8 mouse cellular contexts compared by ENCODE assay signal in genomic region chr16:78316849-78317248, GRCm38 (mm10). TPM values are rescaled to one million over a fixed set of nuclear protein-coding genes. Genes with fewer than 3 reads are reported as not detected.
DNase-seq lines count a peak whose midpoint lies in the region; ATAC-seq and TF ChIP-seq lines count a peak whose summit lies in the region.

No protein-coding gene starts in this region.

- no peak overlapping the region for H3K27ac ChIP-seq in midbrain, embryonic 12.5 days (replicated peaks)
- no peak overlapping the region for H3K27ac ChIP-seq in midbrain, embryonic 10.5 days (replicated peaks)
- no peak overlapping the region; a peak in 1 of 4 replicates for H3K27ac ChIP-seq in heart, embryonic 14.5 days (replicated peaks in 1 of 2; ENCODE audit: control insufficient read depth in 1 of 2, insufficient read depth in 1 of 2, low read depth in 2 of 2, low read length in 2 of 2)
- H3K27ac ChIP-seq in olfactory bulb, adult 2 months (ENCODE audit: insufficient read depth, low read depth, low read length), result no peak overlapping the region

- ATAC-seq in midbrain, embryonic 12.5 days (ENCODE audit: low FRiP score, low read depth), result 0 out of 2 replicates have a peak, but pooled peaks have one; percentile 54
- no peak for ATAC-seq in heart, embryonic 14.5 days (ENCODE audit: insufficient number of reproducible peaks, insufficient read depth, low FRiP score, low read depth)

- DNase-seq in midbrain, embryonic 10.5 days (ENCODE audit: low spot score), result no peak
- peak; percentile 33 for DNase-seq in T-cell, adult 2 months (ENCODE audit: low spot score)
- peak; percentile 76 to 82 for DNase-seq in cerebellum, postnatal 14 days
- peak; percentile 40 to 73 for DNase-seq in left cerebral cortex, postnatal 10 days (ENCODE audit: extremely low spot score in 1 of 2, low spot score in 2 of 2)
- no peak for DNase-seq in yolk sac, embryonic 10.5 days (ENCODE audit: low spot score)

- TF ChIP-seq CTCF in olfactory bulb, adult 2 months (IDR thresholded peaks at IDR 0.05; ENCODE audit: insufficient read depth, low read depth, low read length), result peak; percentile 23; the same call in 1 of the 2 replicates

- H3K4me1 ChIP-seq in midbrain, embryonic 12.5 days, result peaks cover 40% of the 10 kb centered on the region
- H3K4me1 ChIP-seq in midbrain, embryonic 10.5 days, result peaks cover 57% of the 10 kb centered on the region
- H3K4me1 ChIP-seq in heart, embryonic 14.5 days (ENCODE audit: control insufficient read depth in 2 of 2, insufficient read depth in 2 of 2, low read length in 2 of 2), result peaks cover 17 to 67% of the 10 kb centered on the region in 2 experiments
- H3K4me1 ChIP-seq in olfactory bulb, adult 2 months (ENCODE audit: control insufficient read depth, insufficient read depth, low read length), result no peaks in the 10 kb centered on the region; the same call in 1 of the 2 replicates

- no peak overlapping the region for H3K9ac ChIP-seq in midbrain, embryonic 12.5 days (replicated peaks)
- H3K9ac ChIP-seq in heart, embryonic 14.5 days (ENCODE audit: low read length), result peak overlapping the region; percentile 13; the same call in 1 of the 2 replicates

- intact Hi-C loops in left cerebral cortex, postnatal 10 days (cut with DNase I), result loop anchor here (2.0 kb wide), 1 partner anchor 118 kb away; no protein-coding TSS in a partner anchor

- WGBS in midbrain, embryonic 12.5 days, result 80% methylated on average over 9 of the region's 9 CpGs
- 86% methylated on average over 9 of the region's 9 CpGs for WGBS in midbrain, embryonic 10.5 days
- WGBS in heart, embryonic 14.5 days, result 76% methylated on average over 9 of the region's 9 CpGs
- WGBS in olfactory bulb, adult 2 months, result 85% methylated on average over 9 of the region's 9 CpGs

- H3K4me2 ChIP-seq in midbrain, embryonic 12.5 days (replicated peaks), result no peak overlapping the region
- no peak overlapping the region for H3K4me2 ChIP-seq in heart, embryonic 14.5 days (ENCODE audit: low read length)

- H3K4me3 ChIP-seq in midbrain, embryonic 12.5 days, result no peak overlapping the region
- no peak overlapping the region for H3K4me3 ChIP-seq in midbrain, embryonic 10.5 days
- H3K4me3 ChIP-seq in heart, embryonic 14.5 days (ENCODE audit: control insufficient read depth in 1 of 2, insufficient read depth in 1 of 2, low read depth in 1 of 2, low read length in 2 of 2), result no peak overlapping the region
- no peak overlapping the region for H3K4me3 ChIP-seq in olfactory bulb, adult 2 months (ENCODE audit: insufficient read depth, low read depth, low read length)

- H3K27me3 ChIP-seq in midbrain, embryonic 12.5 days, result no peaks in the 10 kb centered on the region
- H3K27me3 ChIP-seq in midbrain, embryonic 10.5 days (ENCODE audit: low read depth, poor library complexity, severe bottlenecking), result no peaks in the 10 kb centered on the region
- no peaks in the 10 kb centered on the region for H3K27me3 ChIP-seq in heart, embryonic 14.5 days (ENCODE audit: control insufficient read depth, insufficient read depth, low read length)

- H3K9me3 ChIP-seq in midbrain, embryonic 12.5 days, result no peaks in the 10 kb centered on the region
- H3K9me3 ChIP-seq in midbrain, embryonic 10.5 days (replicated peaks), result no peaks in the 10 kb centered on the region
- H3K9me3 ChIP-seq in heart, embryonic 14.5 days (ENCODE audit: control insufficient read depth, low read length), result no peaks in the 10 kb centered on the region

- TF ChIP-seq POLR2A in olfactory bulb, adult 2 months (IDR thresholded peaks at IDR 0.05; ENCODE audit: insufficient read depth, low read depth, low read length), result no peak

- no peaks in the 10 kb centered on the region for H3K36me3 ChIP-seq in midbrain, embryonic 12.5 days
- H3K36me3 ChIP-seq in midbrain, embryonic 10.5 days, result peaks cover 21% of the 10 kb centered on the region
- H3K36me3 ChIP-seq in heart, embryonic 14.5 days (ENCODE audit: control insufficient read depth, insufficient read depth, low read length), result no peaks in the 10 kb centered on the region

RNA-seq across cellular contexts. Expression of gene Cxadr, which starts 15.6 kb away (rescaled TPM):
- polyA plus RNA-seq in midbrain, embryonic 12.5 days (2016; fragmentation: Nextera tagmentation; extraction: Ambion mirVana), result 116 and 122 TPM in 2 replicates
- polyA plus RNA-seq in midbrain, embryonic 10.5 days (2016; fragmentation: Nextera tagmentation; extraction: Ambion mirVana), result 59.9 and 75.6 TPM in 2 replicates
- polyA plus RNA-seq in heart, embryonic 14.5 days (2014; fragmentation: Nextera tagmentation; extraction: Ambion mirVana), result 24.6 and 28.7 TPM in 2 replicates
- total RNA-seq in left cerebral cortex, postnatal 10 days (2021), result 100 to 1,000 TPM; 208 to 232 TPM
- polyA plus RNA-seq in olfactory bulb, adult 2 months (2012; ENCODE audit: insufficient read depth, insufficient read length, low replicate concordance, missing spikeins), result not detected in 2 replicates

Comparison
In these comparisons a context has a peak if more than half of its experiments do, and no peak if none do; other contexts are left out.
1. DNase-seq: peak in T-cell, adult 2 months (single experiment), cerebellum, postnatal 14 days (2 of 2) and left cerebral cortex, postnatal 10 days (2 of 2); none in midbrain, embryonic 10.5 days (single experiment) and yolk sac, embryonic 10.5 days (single experiment).
2. RNA of gene Cxadr, which starts 15.6 kb away (polyA plus RNA-seq): 116 to 122 TPM in midbrain, embryonic 12.5 days, 59.9 to 75.6 TPM in midbrain, embryonic 10.5 days and 24.6 to 28.7 TPM in heart, embryonic 14.5 days; not detected in olfactory bulb, adult 2 months; every median in the first group is over 10 times any median in the second.